Mouse (Mus musculus) brain, embryonic 18.5 days (tissue): ENCODE measurements around the gene Foxj2.

Experiments used
- DNase-seq: peaks from one replicate; pipeline ENCODE4 v3.0.0-alpha.2; 2012; ENCODE audit warnings: low read depth, low spot score

Foxj2 gene

DNA sequence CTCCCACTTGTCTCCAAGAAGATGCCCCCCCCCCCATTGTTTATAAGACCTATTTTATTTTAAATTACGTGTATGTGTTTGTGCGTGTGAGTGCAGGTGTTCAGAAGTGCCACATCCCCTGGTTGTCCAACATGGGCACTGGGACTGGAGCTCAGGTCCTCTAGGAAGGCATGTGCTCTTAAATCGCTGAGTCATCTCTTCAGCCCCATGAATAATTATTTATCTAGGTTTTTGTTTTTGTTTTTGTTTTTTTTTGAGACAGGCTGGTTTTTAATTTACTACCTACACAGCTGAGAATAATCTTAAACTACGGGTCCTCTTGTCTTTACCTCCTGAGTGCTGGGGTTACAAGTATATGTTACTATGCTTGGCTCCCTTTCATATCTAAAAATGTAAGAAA lies 6.1 kb upstream of the Foxj2 start:
- no peak for DNase-seq

DNA sequence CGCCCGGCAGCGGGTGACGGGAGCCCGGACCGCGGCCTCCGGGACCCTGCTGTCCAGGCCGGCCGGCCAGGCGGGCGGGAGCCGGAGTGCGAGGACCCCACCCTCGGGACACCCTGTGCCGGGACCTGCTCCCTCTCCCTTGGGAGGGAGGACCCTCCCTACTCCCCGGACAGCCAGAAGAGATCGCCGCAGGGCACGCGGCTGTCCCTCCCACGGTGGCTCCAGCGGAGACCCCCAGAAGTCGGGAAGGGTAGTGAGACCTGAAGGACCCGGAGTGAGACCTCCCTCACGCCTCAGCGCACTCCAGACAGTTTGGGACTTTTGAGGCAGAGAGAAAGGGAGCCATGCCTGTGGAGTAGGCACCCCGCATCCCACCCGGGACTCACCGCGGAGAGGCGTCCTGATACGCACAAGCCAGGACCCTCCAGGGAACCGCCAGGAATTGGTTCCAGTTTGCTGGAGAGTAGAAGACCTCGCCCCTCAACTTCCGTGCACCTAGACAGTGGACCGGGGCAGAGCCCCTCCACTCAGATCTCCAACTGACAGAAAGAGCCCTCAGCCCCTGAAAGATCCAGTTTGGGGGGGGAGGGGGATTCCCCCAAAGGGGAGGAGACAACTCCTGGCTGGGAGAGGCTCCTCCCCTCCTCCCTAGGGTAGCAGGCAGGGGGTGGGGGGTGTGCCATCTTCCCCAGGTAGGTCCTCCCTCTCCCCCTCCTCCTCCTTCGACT lies 521 bp downstream of the Foxj2 start:
- no peak for DNase-seq

- DNase-seq: no peak
Observed at GRCm38 (mm10) chr6:122820799-122821650, 1.3 kb downstream of the Foxj2 start.

GRCm38 (mm10) chr6:122821822-122822221 lies 2.1 kb downstream of the Foxj2 start:
- no peak for DNase-seq

- DNase-seq: no peak
Observed at GRCm38 (mm10) chr6:122824086-122824485, 4.4 kb downstream of the Foxj2 start.

DNA sequence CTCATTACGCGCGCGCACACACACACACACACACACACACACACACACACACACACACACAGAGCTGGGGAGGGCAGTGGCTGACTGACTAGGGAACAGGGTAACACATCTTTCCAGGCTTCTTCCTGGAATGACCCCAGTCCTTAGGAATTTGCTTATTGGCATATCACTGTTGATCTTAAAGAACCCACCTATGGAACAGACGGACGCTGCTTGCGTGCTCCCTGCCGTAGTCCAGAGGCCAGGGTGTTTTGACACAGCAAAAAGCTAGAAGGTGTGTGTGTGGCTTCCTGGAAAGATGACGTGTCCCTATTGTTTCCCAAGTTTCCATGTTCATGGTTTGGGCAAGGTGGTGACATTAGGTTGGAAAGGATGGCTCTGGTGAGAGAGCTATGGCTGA lies 5.5 kb downstream of the Foxj2 start:
- DNase-seq: no peak

DNA sequence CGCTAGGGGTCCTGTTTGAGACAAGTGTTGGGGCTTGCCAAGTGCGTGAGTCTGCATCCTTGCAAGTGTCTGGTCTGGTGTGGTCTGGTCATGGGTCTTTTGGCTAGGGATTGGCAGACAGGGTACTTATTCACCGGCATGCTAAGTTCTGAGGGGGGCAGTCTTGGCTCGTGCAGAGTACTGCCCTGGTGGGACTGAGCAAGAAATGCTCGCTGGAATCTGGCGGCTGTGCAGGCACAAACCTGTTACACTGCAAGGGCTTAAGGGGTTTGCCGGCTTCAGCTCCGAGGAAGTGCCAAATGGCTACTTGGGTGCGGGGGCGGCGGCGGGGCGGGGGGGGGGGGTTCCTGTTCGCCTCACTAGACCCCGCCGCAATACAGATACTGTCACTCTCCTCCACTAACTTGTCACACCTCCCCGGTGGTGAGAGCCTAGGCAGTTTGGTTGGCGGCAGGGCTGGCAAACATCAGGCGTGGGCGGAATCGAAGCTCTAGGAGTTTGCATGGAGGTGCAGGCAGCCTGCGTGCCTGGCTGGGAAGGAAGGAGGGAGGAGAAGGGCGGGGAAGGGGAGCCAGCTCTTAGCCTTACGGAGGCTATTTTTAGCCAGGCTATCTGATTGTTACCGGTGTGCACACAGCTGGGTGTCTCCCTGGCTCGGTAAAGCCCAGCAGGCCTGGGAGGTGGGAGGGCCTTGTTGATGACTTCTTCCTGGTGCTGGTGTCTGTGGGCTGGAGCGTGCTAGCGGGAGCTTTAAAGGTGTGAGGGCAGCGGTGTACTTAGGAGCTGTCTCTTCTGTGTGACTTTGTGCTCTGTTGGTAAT lies 6.4 kb downstream of the Foxj2 start:
- DNase-seq: no peak

- no peak for DNase-seq
Observed at GRCm38 (mm10) chr6:122828086-122828485, 8.4 kb downstream of the Foxj2 start.

DNA sequence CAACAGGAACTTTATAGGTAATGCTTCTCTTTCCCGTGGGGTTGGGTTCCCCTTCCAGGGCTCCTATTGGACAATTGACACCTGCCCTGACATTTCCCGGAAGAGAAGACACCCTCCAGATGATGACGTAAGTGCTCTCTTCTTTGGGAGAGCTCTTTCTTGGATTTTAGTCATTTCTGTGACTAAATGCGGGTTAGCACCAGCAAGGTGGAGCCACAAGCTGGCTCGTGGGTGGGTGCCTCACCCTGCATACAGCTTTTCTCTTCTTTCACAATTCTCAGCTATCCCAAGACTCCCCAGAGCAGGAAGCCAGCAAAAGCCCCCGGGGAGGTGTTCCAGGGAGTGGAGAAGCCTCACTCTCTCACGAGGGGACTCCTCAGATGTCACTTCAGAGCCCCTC lies 13.2 kb downstream of the Foxj2 start:
- DNase-seq: no peak

DNA sequence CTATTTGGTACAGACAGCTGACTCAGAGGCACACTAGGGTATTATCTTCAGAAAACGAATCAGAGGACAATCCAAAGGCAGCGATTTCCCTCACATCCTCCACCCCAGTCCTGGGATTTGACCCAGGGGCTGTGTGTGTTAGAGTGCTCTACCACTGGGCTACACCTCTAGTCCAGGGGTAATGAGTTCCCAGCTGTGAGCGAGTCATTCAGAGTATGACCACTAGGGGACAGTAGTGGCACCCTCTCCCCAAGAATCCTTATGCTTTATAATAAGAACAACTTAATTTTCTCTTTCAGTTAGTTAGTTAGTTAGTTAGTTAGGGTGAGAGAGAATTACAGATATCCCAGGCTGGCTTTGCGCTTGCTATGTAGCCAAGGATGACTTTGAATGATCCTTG lies 14.7 kb downstream of the Foxj2 start:
- DNase-seq: no peak

DNA sequence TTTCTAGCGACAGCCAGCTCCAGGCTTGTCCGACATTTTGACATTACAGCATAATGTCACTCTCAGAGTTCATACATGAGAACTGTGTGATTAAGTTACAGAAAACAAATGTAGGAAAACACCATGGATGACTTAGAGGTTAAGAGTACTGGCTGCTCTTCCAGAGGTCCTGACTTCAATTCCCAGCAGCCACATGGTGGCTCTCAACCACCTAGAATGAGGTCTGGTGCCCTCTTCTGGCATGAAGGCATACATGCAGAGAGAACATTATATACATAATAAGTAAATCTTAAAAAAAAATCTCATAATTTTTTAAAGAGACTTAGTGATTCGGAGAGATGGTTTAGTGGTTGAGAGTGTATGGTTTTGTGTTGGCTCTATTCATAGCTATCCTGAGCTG lies 17.3 kb downstream of the Foxj2 start:
- DNase-seq: no peak

DNA sequence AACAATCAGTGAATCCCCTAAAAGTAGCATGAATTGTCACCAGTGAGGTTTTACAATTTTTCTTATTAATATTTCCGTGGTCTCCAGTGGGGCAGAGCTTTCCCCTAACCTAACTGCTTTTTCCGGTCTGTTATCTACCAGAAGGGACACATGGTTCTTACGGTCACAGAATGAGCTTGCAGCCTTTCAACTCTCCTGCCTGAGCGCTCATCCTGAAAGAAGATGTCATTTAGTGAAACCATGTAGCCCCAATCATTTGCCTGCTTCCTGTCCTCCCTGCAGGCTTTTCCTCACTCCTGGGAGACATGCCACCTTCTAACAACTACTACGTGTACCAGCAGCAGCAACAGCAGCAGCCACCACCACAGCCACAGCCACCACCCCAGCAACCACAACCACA lies 17.8 kb downstream of the Foxj2 start:
- DNase-seq: no peak

DNA sequence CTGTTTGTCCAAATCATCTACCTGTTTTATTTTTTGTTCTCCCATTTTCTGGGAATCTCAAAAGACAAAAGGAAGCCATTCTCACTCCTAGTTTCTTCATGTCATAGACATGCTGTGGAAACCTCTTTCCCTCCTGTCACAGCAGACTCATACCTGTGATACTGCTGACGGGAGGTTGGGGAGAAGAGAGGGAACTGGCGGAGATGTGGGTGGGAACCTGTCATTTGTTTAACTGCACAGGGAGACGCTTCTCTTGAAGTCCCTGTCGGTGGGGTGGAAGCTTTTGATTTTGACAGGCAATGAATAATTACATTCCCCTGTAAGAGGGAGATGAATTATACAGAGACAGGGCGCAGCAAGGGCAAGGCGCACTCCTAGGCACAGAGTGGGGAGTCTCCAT lies 24.0 kb downstream of the Foxj2 start:
- no peak for DNase-seq

GRCm38 (mm10) chr6:122852696-122853095 lies 33.0 kb downstream of the Foxj2 start:
- no peak for DNase-seq

DNA sequence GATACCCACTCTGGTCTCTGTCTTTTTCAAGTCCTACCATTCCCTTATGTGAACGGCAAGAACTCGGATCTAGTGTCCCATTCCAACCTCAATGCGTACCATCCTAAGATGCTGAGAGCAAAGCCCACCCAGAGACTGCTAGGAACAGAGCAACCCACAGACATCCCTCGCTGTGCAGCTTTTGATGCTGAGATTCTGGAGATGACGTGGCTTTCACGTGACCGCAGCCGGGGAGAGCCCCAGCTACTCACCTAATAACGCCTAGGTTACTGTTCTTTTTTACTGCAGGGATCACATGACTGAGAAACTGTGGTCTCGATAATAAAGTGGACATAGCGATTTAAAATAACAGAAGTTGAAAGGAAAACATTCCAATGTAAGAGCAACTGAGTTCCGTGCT lies 34.8 kb downstream of the Foxj2 start:
- no peak for DNase-seq

- no peak for DNase-seq
Observed at GRCm38 (mm10) chr6:122855955-122856354, 36.2 kb downstream of the Foxj2 start, which contains the start of gene C3ar1. Gene C3ar1, minus strand, starts transcription at chr6:122856161.

GRCm38 (mm10) chr6:122862434-122862833 lies 42.7 kb downstream of the Foxj2 start:
- DNase-seq: no peak

GRCm38 (mm10) chr6:122862871-122863270 lies 43.2 kb downstream of the Foxj2 start:
- no peak for DNase-seq

- no peak for DNase-seq
Observed at GRCm38 (mm10) chr6:122867914-122868313, 48.2 kb downstream of the Foxj2 start.

GRCm38 (mm10) chr6:122869846-122870245 lies 50.1 kb downstream of the Foxj2 start:
- no peak for DNase-seq

DNA sequence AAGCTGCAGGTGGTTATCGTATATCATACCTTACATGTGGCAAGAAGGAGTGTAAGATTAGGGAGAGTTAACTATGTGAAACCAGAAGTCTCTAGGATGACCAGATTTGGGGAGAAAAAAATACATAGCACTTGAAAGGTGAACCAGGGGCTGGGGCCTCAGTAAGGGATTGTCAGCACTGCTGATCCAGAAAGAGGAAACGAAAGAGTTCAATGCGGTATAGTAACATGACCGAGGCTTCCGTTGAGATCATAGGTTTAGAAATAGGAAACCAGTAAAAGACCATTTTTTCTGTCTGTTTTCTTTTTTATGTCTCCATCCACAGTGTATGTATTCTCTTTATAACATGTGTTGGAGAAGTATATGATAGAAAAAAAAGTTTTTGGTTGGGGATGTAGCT lies 53.1 kb downstream of the Foxj2 start:
- no peak for DNase-seq
